Comparison of ENCODE assay signal across 34 mouse cellular contexts in the genomic region with DNA sequence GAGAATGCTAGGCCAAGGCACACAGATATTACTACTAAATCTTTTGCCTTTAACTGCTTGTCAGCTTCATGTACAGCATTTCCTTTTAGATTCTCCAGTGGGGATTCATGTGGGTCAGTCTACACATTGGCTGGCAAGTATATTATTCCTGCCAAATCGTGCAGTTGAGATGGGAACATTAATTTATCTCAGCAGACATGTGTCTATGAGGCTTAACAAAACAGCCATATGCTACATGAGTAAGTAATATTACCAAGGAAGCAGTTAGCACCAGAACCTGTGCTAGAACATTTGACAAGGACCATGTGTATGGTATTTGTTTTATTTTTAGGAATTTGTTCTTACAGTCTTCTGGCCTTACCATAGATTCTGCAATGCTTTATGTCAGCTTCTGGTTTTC. TPM values are rescaled to one million over a fixed set of nuclear protein-coding genes. Genes with fewer than 3 reads are reported as not detected.
DNase-seq lines count a peak whose midpoint lies in the region; ATAC-seq and TF ChIP-seq lines count a peak whose summit lies in the region.
"Had no signal": no experiment of that assay in that cellular context is flagged by ENCODE, and none has a peak within 500 bp of the region (broad histone marks: within the 10 kb centered on the region; RNA-seq: fewer than 3 reads in every experiment).

No protein-coding gene starts in this region.

- H3K9me3 ChIP-seq in forebrain, embryonic 14.5 days (replicated peaks; ENCODE audit: control insufficient read depth, low read length): no peaks in the 10 kb centered on the region
- no peaks in the 10 kb centered on the region for H3K9me3 ChIP-seq in forebrain, postnatal 0 days (ENCODE audit: low read length)
- H3K9me3 ChIP-seq: embryonic facial prominence, embryonic 12.5 days; embryonic facial prominence, embryonic 15.5 days; forebrain, embryonic 13.5 days; heart, embryonic 12.5 days; heart, embryonic 15.5 days; hindbrain, embryonic 10.5 days; hindbrain, embryonic 13.5 days; intestine, embryonic 15.5 days had no signal

- H3K27me3 ChIP-seq in forebrain, embryonic 14.5 days (replicated peaks; ENCODE audit: control insufficient read depth, insufficient read depth, low read length): no peaks in the 10 kb centered on the region
- H3K27me3 ChIP-seq in forebrain, postnatal 0 days (ENCODE audit: insufficient read depth, low read length): no peaks in the 10 kb centered on the region
- H3K27me3 ChIP-seq: CH12.LX; embryonic facial prominence, embryonic 12.5 days; embryonic facial prominence, embryonic 15.5 days; forebrain, embryonic 13.5 days; heart, embryonic 12.5 days; heart, embryonic 15.5 days; hindbrain, embryonic 13.5 days; intestine, embryonic 15.5 days; Patski had no signal

- H3K4me2 ChIP-seq in forebrain, embryonic 14.5 days (ENCODE audit: low read length): no peak overlapping the region
- no peak overlapping the region for H3K4me2 ChIP-seq in forebrain, postnatal 0 days (ENCODE audit: low read depth)
- H3K4me2 ChIP-seq: embryonic facial prominence, embryonic 12.5 days; embryonic facial prominence, embryonic 15.5 days; forebrain, embryonic 13.5 days; heart, embryonic 12.5 days; heart, embryonic 15.5 days; hindbrain, embryonic 13.5 days; intestine, embryonic 15.5 days had no signal

- no peak for TF ChIP-seq CTCF in forebrain, postnatal 0 days (IDR thresholded peaks at IDR 0.05; ENCODE audit: low read depth)

- peak; percentile 62 for DNase-seq in forebrain, embryonic 14.5 days (ENCODE audit: low spot score)
- DNase-seq in forebrain, postnatal 0 days: no peak
- peak; percentile 3 for DNase-seq in layer of hippocampus, adult 9-10 months (ENCODE audit: low spot score)
- DNase-seq in layer of hippocampus, postnatal 10 days (ENCODE audit: low spot score in 2 of 2): no peak
- peak; percentile 29 for DNase-seq in brain, adult 2 months (ENCODE audit: low read depth, low spot score)
- DNase-seq in retina, embryonic 14.5 days (ENCODE audit: low spot score): no peak
- DNase-seq: adrenal gland, postnatal 10 days; adrenal gland, postnatal 36 days; B cell, adult 2 months; cerebellum, adult 11-12 months; cerebellum, adult 8-10 months; cerebellum, postnatal 25 days; gastrocnemius, postnatal 25 days; heart, adult 18-20 months; heart, postnatal 10 days; heart, postnatal 36 days; kidney, adult 11 months had no signal

- WGBS in forebrain, embryonic 14.5 days: 60% methylated on average over 1 of the region's 1 CpGs
- WGBS in forebrain, postnatal 0 days: 46% methylated on average over 1 of the region's 1 CpGs

- peak; percentile 26; the same call in 1 of the 2 replicates for ATAC-seq in forebrain, embryonic 14.5 days
- ATAC-seq in forebrain, postnatal 0 days: no peak
- ATAC-seq: forebrain, embryonic 13.5 days; hindbrain, embryonic 16.5 days; intestine, embryonic 15.5 days; Patski had no signal

- no peak overlapping the region for H3K27ac ChIP-seq in forebrain, embryonic 14.5 days (ENCODE audit: low read depth, low read length)
- no peak overlapping the region for H3K27ac ChIP-seq in forebrain, postnatal 0 days (ENCODE audit: low read depth, low read length)
- H3K27ac ChIP-seq: embryonic facial prominence, embryonic 12.5 days; embryonic facial prominence, embryonic 15.5 days; forebrain, embryonic 13.5 days; heart, embryonic 15.5 days; hindbrain, embryonic 10.5 days; hindbrain, embryonic 13.5 days; intestine, embryonic 15.5 days had no signal

- H3K9ac ChIP-seq in forebrain, embryonic 14.5 days (ENCODE audit: low read length): no peak overlapping the region
- no peak overlapping the region for H3K9ac ChIP-seq in forebrain, postnatal 0 days
- H3K9ac ChIP-seq: embryonic facial prominence, embryonic 12.5 days; embryonic facial prominence, embryonic 15.5 days; forebrain, embryonic 13.5 days; heart, embryonic 12.5 days; heart, embryonic 15.5 days; hindbrain, embryonic 13.5 days; intestine, embryonic 15.5 days had no signal

- no peaks in the 10 kb centered on the region for H3K4me1 ChIP-seq in forebrain, embryonic 14.5 days (ENCODE audit: control insufficient read depth, insufficient read depth, low read length)
- H3K4me1 ChIP-seq in forebrain, postnatal 0 days (ENCODE audit: insufficient read depth): no peaks in the 10 kb centered on the region
- H3K4me1 ChIP-seq: embryonic facial prominence, embryonic 12.5 days; embryonic facial prominence, embryonic 15.5 days; forebrain, embryonic 13.5 days; heart, embryonic 12.5 days; heart, embryonic 15.5 days; hindbrain, embryonic 10.5 days; hindbrain, embryonic 13.5 days; intestine, embryonic 15.5 days had no signal

- H3K36me3 ChIP-seq in forebrain, embryonic 14.5 days (ENCODE audit: control insufficient read depth, insufficient read depth, low read length): no peaks in the 10 kb centered on the region
- no peaks in the 10 kb centered on the region for H3K36me3 ChIP-seq in forebrain, postnatal 0 days (ENCODE audit: insufficient read depth)
- H3K36me3 ChIP-seq: embryonic facial prominence, embryonic 12.5 days; embryonic facial prominence, embryonic 15.5 days; G1E; heart, embryonic 12.5 days; heart, embryonic 15.5 days; hindbrain, embryonic 10.5 days; hindbrain, embryonic 13.5 days; intestine, embryonic 15.5 days had no signal

- no peak overlapping the region for H3K4me3 ChIP-seq in forebrain, embryonic 14.5 days (ENCODE audit: low read depth, low read length)
- H3K4me3 ChIP-seq in forebrain, postnatal 0 days (ENCODE audit: low read depth, low read length): no peak overlapping the region
- H3K4me3 ChIP-seq: embryonic facial prominence, embryonic 12.5 days; embryonic facial prominence, embryonic 15.5 days; forebrain, embryonic 13.5 days; heart, embryonic 12.5 days; heart, embryonic 15.5 days; hindbrain, embryonic 10.5 days; hindbrain, embryonic 13.5 days; intestine, embryonic 15.5 days had no signal

RNA-seq across cellular contexts. Expression of gene Gm10192, which starts 59.1 kb away (rescaled TPM):
- not detected in 2 replicates for polyA plus RNA-seq in forebrain, embryonic 14.5 days (2014; fragmentation: Nextera tagmentation; extraction: Ambion mirVana)
- not detected in 2 replicates for total RNA-seq in forebrain, postnatal 0 days (2014; rRNA removed)
- not detected in 2 replicates for polyA plus RNA-seq in forebrain, postnatal 0 days (2015; fragmentation: Nextera tagmentation; extraction: Ambion mirVana)
- not detected for total RNA-seq in layer of hippocampus, postnatal 10 days (2021)
- total RNA-seq: adrenal gland, adult 18-20 months; adrenal gland, postnatal 10 days; adrenal gland, postnatal 36 days; CH12.LX; common myeloid progenitor, adult 5-6 weeks; G1E; gastrocnemius, adult 8-10 months; gastrocnemius, postnatal 25 days; heart, adult 18-20 months; heart, postnatal 10 days; heart, postnatal 36 days had no signal
- polyA plus RNA-seq: embryonic facial prominence, embryonic 12.5 days; embryonic facial prominence, embryonic 15.5 days; forebrain, embryonic 13.5 days; frontal cortex, adult 2 months; G1E; gonadal fat pad, adult 2 months; heart, embryonic 12.5 days; heart, embryonic 15.5 days; hindbrain, embryonic 10.5 days; hindbrain, embryonic 13.5 days; hindbrain, embryonic 16.5 days; intestine, embryonic 15.5 days; Patski had no signal

Comparison
In these comparisons a context has a peak if more than half of its experiments do, and no peak if none do; other contexts are left out.
1. DNase-seq: peak in forebrain, embryonic 14.5 days (single experiment), layer of hippocampus, adult 9-10 months (single experiment) and brain, adult 2 months (single experiment); none in forebrain, postnatal 0 days (single experiment), layer of hippocampus, postnatal 10 days (0 of 2) and retina, embryonic 14.5 days (single experiment).